Mouse (Mus musculus) kidney, postnatal 10 days (tissue): ENCODE results near the gene Ccdc96.

Experiments
- DNase-seq: peaks from one replicate; pipeline ENCODE4 v3.0.0; 2021; ENCODE audit warnings: mixed read lengths

Ccdc96 gene

DNA sequence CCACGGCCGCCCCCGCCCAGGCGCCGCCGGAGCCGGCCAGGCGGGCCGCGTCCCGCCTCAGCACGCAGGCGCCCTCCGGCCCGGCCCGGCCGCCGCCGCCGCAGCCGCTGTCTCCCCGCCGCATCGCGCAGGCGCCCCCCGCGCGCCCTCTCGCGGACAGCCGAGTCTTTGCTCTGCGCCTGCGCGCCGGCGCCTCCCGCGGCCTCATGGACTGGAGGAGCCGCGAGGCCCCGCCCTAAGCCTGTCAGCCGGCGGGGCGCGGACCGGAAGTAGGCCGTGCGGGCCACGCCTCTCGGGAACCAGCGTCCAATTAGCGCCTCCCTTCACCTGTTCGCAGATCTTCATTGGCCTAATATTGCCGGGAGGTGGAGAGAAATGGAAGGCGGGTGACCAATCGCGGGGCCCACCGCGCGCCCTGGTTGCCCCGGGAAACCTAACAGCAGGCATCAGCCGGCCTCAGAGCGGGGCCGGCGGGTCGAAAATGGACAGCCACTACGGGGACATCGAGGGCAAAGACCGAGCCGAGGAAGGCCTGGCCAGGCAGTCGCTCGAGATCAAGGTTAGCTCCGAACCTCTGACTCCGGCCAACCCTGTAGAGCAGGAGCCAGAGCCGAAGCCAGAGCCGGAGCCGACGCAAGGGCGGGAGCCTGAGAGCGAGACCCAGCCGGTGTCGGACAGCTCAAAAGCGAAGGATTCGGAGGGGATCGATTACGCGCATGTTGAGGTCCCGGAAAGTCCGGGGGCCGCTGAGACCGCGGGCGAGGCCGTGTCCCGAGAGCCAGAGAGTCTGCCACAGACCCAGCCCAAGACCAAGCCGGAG is at the start of gene Ccdc96, which contains the start of gene Tada2b:
TSS of gene Ccdc96 (plus strand) at position 418 of the 820 bp plus-strand sequence.
TSS of gene Tada2b (minus strand) at position 115 of the 820 bp plus-strand sequence.
- peak; percentile 98 for DNase-seq

DNA sequence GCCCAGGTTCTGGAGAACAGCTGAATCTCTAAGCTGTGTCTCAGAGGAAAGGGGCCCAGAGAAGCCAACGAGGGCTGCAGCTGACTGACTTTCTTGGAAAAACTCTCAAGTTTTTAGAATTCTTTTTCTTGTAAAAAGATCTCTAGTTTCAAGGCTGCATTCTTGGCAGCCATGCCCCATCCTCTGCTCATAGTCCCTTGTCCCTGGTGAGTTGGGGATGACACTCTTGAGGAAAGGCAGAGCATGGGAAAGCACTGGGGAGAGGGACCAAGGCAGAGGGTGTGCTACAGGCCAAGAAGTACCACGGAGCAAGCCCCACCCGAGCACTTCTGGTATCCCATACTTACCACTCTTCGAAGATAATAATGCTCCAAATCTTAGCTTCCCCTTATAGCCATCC is 47.5 kb upstream of the Ccdc96 start:
- DNase-seq = no peak

DNA sequence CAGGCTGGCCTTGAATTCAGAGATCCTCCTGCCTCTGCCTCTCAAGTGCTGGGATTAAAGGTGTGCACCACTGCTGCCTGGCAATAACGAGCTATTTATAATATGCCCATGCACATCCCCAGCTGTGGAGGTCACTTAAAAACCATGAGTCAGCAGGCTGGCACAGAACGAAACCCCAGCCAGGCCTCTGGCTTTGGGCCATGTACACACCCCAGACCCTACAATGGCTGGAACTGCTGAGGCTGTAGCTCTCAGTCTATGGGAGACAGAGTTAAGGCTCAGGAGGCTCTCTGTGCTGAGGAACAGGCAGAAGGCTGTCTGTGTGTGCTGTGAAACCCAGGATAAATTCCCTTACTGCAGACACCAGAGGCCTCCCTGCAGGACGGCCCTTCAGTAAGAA is 43.6 kb upstream of the Ccdc96 start:
- no peak for DNase-seq

DNA sequence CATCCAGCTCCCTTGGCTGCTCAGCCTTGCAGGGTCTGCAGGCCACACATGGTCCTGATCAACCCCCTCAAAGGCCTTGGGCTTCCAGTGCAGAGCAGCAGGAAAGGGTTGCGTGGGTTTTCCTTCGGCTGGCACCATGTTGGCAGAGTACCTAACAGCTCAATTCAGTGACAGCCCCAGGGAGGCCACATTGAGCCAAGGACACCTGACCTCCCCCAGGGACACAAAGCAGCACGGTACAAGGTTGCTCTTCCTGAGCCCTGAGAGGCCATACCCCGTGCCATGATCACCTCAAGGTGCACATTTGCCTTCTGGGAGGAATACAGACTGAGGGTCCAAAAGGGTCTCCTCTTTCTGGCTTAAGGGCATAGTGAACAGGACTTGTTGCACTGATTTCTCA is 39.8 kb upstream of the Ccdc96 start:
- no peak for DNase-seq

DNA sequence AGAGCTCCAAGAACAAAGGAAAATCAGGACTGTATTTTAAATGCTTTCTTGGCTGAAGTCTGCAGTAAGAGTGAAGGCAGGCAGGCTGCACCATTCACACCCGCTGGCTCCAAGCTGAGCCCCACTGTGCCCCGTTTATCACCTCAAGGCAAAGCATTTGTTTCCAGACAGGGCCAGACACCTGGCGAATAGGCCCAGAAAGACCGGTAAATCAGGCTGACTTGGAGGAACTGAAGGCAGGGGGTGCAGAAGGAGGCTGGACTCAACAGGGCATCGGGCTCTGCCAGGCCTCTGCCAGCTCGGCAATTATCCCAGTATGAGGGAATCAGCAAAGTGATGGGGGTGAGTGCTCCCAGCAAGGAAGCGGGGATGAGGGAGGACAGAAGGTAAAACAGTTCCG is 39.4 kb upstream of the Ccdc96 start:
- DNase-seq = no peak

DNA sequence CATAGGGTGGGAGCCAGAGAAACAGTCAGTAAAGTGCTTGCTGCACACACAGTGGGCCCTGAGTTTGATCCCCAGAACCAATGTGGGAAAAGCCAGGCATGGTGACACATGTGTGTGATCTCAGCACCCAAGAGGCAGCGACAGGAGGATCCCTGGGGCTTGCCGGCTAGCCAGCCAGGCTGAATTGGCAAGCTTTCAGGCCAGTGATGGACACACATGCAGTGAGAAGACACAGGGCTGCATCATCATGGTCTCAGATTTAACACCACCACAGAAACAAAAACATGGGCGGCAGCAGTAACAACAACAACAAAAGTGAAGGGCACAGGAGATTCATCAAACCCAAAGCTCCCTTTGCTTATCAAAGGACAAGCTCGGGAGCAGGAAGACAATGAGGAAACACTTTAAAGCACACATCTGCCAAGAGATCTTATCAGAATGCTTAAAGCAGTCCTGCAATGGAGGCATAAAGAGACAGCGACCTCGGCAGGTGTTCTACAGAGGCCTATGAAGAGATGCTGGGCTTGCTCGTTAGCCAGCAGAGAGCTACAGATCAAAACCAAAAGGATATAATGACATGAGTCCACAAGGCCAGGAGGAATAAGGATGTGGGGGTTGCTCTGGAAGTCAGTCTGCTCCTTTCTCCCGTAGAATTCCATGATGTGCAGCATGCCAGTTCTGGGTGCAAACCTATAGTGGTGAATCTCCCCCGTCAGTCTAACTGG is 38.1 kb upstream of the Ccdc96 start:
- no peak for DNase-seq

DNA sequence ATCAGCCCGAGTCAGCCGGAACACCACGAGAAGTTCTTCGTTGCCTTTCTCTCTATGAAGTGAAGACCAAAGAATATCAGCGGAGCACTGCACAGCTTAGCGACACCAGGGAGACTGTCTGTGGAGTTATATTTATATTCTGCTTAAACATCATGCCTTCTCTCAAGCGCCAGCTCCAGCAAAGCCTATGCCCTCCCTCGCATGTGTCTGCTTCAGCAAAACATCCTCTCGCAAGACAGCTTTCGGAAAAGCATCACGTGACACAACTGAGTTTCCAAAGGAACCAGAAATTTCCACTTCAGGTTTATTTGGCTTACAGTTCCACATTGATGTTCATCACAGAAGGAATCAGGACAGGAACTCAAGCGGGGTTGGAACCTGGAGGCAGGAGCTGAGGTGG is 36.5 kb upstream of the Ccdc96 start:
- DNase-seq = no peak

DNA sequence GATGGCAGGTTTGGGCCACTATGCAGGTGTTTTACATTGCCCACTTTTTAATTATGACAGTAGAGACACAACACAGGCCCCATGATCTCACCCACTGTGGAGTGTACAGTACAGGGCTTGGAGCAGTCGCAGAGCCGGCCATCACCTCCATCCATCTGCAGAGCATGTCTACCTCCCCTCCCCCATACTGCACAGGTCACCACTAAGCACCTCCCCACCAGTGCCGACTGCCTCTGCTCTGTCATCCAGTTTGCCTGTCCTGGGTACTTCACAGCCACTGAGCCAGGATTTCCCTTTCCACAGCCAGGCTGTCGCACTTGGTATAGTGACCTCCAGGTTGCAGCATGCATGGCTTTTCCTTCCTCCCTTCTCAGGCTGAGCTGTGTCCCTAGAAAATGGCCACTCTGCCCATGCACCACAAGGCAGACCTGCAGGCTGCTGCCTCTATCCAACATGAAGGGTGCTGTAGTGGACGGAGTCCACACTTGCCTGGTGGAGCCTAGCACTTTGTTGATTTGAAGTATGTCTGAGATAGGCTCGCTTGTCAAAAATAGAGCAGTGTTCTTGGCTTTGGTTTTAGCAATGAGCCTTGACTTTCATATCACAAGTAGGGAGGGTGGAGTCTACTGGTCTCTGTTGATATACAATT is 34.6 kb upstream of the Ccdc96 start:
- no peak for DNase-seq

DNA sequence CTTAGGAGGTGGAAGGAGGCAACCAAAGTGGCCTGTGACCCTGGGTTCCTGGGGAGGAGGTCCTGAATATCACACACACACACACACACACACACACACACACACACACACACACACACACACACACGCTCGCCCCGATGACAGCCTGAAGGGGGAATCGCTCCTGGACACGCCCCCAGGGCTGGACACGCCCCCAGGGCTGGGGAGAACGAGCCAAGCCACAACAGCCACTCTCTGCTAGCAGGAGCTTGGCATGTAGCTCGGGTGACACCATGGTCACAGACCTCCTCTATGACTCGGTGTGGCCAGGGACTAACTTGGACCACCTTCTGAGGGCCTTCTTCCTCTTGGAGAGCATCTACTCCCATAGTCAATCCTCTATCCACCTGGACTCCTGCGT is 33.3 kb upstream of the Ccdc96 start:
- DNase-seq = no peak

DNA sequence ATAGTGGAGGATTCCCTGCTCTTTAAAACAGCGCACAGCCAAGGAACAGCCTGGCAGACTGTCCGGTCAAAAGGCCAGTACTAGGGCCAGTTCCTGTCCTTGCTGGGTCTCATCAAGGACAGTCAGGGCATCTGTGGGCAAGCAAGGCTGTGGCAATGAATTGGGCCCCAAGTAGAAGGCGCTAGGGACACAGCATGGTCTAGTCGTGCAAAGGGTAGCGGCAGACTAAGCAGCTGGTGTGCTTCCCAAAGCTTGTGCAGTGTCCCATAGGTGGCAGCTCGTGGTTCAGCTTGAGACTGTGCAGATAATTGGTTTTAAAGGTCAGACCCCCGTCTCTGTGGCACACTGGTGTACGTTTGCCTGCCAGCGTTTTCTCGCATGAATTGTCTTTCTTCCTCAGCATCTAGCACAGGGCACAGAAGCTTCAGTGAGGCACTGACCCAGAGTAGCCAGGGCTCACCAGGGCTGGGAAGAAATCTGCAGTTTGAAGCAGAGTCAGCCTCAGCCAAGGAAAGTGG is 32.5 kb upstream of the Ccdc96 start:
- no peak for DNase-seq

DNA sequence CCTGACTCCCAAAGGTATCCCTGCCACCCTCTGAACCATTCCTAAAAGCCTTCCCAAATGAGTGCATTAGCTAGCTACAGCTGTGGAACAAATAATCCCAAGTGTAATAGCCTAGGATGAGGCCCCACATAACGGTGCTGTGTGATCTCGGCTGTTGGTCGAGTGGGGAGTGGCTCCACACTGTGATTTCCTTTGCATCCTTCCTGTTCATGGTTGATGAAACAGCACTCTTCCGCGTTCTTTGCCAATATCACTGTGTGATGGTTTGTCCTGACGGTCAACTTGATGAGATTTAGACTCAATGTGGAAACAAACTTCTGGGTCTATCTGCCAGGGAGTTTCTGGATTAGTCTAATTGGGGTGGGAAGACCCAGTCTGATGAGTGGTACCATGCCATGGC is 31.6 kb upstream of the Ccdc96 start:
- DNase-seq = no peak

DNA sequence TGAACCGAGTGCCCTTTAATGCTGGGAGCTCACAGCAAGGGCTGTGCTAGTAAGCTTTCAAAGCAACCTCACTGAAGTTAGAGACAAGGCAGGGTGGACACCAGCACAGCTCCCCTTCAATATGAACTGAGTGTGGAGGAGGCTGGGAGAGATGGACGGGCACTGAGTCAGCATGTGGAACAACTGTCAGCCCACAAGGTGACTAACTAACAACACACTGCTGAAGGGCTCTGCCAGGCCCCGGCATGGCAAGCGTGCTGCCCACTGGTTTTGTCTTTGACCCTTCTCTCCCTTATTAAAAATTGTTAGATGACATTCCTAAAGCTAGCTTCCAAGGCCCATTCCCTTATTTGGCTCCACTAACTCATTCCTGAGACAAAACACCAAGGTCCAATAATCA is 26.7 kb upstream of the Ccdc96 start:
- DNase-seq = no peak

DNA sequence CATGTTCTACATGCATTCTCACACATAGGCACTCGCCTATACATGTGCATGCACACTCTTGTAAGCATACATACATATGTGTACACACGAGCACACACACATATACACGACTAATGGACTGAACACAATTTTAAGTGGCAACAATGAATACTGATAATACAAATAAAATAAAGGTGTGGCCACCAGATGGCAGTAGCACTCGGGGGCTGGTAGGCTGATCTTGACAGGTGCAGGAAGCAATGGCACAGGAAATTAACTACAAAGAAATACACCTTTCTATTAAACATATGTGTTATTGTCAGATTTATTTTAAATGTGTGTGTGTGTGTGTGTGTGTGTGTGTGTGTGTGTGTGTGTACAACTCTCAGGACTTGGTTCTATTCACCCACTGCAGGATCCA is 25.5 kb upstream of the Ccdc96 start:
- DNase-seq = peak; percentile 65

DNA sequence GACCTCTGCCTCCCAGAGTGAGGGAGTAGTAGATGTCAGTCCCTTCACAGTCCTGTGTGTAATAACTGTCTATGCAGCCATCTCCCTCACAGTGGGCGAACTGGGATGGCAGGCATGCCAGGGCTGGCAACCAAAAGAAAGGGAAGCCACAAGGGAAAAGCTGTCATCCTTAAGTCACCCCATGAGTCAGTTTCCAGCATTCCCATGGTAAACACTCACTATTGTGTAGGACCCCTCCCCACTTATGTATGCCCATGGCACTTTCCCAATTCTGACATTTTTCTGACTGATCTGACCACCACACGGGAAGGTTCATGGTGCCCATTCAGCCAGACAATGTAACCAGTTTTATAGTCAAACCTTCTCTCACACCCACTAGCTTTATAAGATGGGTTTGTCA is 23.7 kb upstream of the Ccdc96 start:
- no peak for DNase-seq

DNA sequence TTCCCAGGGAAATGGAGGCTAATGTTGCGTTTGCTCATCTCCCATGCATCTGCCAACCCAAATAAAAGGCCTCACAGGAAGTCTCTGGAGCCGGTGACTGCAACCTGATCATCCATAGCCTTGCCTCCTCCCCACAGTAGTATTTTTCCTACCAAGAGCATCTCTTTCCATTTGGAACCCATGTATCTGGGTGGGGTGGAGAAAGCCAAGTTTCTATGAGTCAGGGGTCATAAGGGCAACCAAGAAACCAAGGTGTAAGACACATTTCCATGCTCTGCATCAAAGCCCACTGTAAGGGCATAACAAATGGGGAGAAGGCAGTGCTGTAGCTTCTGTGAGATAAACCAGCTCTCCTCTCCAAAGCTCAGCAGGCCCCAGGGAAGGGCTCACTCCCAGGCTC is 23.2 kb upstream of the Ccdc96 start:
- DNase-seq = no peak

DNA sequence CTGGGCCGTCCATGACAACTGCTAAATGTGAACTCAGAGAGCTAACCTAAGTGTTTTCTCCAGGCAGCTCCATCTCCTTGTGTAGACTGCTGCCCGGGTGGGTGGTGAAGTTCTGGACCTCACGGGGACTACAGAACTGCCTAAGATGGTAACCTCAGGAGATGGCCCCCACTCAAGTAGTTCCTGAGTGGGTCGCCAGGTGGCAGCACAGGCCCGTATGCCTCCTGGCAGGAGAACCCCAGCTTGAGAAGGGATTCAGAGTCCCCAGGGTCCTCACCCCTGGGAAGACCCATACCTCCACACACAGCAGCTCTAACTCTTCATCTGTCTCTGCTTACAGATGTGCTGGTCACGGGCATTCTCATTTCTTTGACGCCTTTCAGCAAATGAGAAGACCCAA is 21.6 kb upstream of the Ccdc96 start:
- DNase-seq = peak; percentile 90

DNA sequence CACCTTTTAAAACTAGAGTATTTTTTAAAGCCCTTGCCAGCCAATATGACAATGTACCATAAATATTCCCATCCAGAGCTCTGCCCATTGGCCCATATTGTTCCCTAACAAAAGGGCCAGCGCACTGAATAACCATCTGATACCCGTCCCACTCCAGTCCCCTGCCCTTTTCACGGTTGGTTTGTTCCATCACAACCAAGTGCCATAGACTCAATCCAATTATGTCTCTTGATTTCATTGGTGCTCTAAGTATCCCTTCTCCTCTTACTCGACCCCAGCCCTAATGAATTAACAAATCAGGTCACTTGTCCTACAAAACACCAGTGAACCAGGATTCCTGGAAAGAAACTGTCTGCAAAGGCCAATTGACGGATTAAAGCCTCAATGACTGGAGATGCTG is 21.0 kb upstream of the Ccdc96 start:
- no peak for DNase-seq

DNA sequence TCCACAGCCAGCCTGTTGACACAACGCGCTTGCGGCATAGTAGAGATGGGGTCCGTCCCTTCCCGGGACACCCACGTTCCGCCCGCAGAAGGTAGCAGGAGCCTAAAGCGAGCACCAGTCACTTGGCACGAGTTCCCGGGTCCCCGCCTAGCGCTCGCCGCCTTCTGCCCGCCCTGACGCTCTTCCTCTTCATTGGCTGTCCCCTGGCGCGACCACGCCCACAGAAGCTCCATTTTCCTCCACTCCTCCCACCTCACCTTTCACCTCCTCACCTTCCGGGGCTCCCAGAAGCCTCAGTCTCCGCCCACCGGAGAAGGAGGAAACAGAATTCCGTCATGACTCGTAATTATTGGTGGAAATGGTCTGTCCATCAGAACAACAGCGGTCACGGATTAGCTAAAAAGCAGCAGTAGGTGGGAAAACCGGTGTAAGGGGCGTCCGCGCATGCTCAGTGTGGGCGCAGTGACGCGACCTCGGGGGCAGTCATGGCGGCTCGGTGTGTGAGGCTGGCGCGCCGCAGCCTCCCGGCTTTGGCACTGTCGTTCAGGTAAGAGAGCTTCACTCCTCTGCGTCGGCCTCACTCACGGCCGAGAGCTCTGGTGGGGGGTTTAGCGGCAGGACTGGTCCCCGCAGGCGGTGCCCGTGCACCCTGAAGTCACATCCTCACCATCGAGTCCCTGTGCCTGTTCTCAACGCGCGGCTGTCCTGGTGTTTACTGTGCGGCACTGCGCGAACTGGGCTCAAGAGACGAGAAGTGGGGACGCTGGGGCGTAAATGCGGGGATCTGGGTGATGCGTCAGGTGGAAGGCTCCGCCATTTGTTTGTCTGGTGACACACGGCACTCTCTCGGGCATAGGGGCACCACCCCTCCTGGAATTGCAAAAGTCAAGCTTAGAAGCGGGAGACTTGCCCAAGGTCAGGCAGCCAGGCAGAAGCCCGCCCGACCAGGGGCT is 19.4 kb upstream of the Ccdc96 start, which contains the start of gene Grpel1:
TSS of gene Grpel1 (plus strand) at position 290 of the 953 bp plus-strand sequence.
- peak; percentile 99 for DNase-seq

DNA sequence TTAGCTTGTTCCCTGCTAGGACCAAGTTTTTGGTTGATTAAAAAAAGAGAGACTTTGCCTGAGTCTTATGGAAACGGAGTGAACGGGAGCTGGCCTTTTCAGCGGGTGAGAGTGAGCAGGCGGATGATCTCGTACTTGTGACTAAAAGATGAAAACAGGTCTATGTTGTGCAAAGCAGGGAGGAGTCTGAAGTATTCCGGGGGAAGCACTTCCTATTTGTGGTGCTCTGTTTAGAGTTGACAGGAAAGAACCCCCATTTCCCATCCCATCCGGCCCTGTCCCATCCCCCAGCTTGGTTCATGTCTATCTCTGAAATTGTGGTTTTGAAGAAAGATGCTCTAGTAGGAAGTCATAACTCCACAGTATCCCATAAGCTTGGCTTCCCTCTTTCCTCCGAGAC is 18.5 kb upstream of the Ccdc96 start:
- DNase-seq = no peak

DNA sequence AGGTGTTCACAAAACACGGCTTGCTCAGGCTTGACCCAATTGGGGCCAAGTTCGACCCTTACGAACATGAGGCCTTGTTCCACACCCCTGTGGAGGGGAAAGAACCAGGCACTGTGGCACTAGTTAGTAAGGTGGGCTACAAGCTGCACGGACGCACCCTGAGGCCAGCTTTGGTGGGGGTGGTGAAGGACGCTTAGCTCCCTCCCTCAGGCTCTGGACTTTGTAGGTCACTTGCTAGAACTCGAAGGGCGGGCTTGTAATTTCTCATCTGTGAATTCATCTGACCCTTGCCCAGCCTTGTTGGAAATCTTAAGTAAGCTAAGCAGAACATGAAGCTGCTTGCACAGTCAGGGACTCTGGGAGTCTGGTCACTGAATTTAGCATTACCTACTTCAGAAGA is 13.2 kb upstream of the Ccdc96 start:
- DNase-seq = peak; percentile 45

DNA sequence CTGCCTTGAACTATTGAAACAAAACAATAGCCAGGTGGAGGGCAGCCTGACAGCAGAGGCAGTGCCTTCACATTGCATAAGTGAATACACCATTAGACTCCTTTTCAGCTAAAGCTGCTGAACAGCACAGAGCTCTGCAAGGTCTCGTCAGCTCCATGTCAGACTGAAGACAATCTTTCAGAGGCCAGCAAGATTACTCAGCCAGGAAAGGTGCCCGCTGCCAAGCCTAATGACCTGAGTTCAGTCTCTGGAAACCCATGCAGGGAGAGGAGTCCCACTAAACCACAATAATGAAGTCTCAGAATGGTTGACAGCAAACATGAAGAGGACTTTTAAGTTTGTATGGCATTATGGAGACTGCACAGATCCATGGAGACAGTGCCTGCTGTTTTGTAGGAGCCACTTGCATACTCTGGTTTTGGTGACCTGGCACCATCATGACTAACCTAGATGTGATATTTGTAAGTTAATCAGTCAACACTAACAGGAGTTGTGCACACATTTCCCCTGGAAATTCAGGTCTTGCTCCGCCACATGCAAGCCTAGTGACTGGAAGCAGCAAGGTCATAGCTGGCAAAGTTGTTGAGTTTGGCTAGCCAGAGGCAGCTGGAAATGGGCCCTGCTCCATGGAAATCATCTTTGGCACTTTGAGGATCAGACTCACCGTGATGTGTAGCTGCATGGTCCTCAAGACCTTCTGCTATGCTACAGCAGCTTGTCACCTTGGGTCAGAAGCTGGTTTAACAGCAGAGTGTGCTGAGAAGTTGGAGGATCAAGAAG is 11.3 kb upstream of the Ccdc96 start:
- no peak for DNase-seq
